Mouse (Mus musculus): Measurements from ENCODE around the gene Fam57a.

The Fam57a gene

GRCm38 (mm10) chr11:76246439-76246838 lies 67.0 kb downstream of the Fam57a start:
- DNase-seq (ENCODE audit: low spot score): no peak

GRCm38 (mm10) chr11:76247239-76247638 lies 67.8 kb downstream of the Fam57a start:
- no peak for DNase-seq (ENCODE audit: low spot score)

GRCm38 (mm10) chr11:76252036-76252435 lies 72.6 kb downstream of the Fam57a start:
- DNase-seq (ENCODE audit: low spot score): no peak

GRCm38 (mm10) chr11:76253145-76253917 lies 73.9 kb downstream of the Fam57a start:
- peak; percentile 91 for DNase-seq (ENCODE audit: low spot score)

GRCm38 (mm10) chr11:76253918-76254264 lies 74.4 kb downstream of the Fam57a start:
- no peak for DNase-seq (ENCODE audit: low spot score)

- DNase-seq (ENCODE audit: low spot score): peak; percentile 51
Measured at GRCm38 (mm10) chr11:76255431-76256001, 76.0 kb downstream of the Fam57a start.

- no peak for DNase-seq (ENCODE audit: low spot score)
Measured at GRCm38 (mm10) chr11:76256129-76256528, 76.7 kb downstream of the Fam57a start.

- no peak for DNase-seq (ENCODE audit: low spot score)
Measured at GRCm38 (mm10) chr11:76257386-76257785, 77.9 kb downstream of the Fam57a start.

- DNase-seq (ENCODE audit: low spot score): no peak
Measured at GRCm38 (mm10) chr11:76258511-76258910, 79.0 kb downstream of the Fam57a start.

GRCm38 (mm10) chr11:76260208-76261050 lies 81.0 kb downstream of the Fam57a start:
- DNase-seq (ENCODE audit: low spot score): no peak

GRCm38 (mm10) chr11:76261224-76261623 lies 81.8 kb downstream of the Fam57a start:
- DNase-seq (ENCODE audit: low spot score): no peak

- no peak for DNase-seq (ENCODE audit: low spot score)
Measured at GRCm38 (mm10) chr11:76262611-76263351, 83.3 kb downstream of the Fam57a start.
